Mouse (Mus musculus) adrenal gland (tissue): ENCODE data around the gene Iqcg.

Experiments used
- intact Hi-C: fragments of 180-260 bp; cut with DNase I; formaldehyde crosslinking; loops from one replicate; pipeline ENCODE4 v1.15.1; 2025
- microRNA-seq, 2 experiments: library from miRNA; unstranded; fragments of <30 nt; microRNA quantifications; one replicate each; pipeline ENCODE4; 2019

Gene Iqcg

GRCm38 (mm10) chr16:32984631-32985030, 71.4 kb downstream of the Iqcg start:
- intact Hi-C loops: loop anchor here (10.0 kb wide), 1 partner anchor 160 kb away; no protein-coding TSS in a partner anchor

GRCm38 (mm10) chr16:32981405-32981804, 74.6 kb downstream of the Iqcg start:
- intact Hi-C loops: loop anchor here (10.0 kb wide), 1 partner anchor 157 kb away; no protein-coding TSS in a partner anchor

DNA sequence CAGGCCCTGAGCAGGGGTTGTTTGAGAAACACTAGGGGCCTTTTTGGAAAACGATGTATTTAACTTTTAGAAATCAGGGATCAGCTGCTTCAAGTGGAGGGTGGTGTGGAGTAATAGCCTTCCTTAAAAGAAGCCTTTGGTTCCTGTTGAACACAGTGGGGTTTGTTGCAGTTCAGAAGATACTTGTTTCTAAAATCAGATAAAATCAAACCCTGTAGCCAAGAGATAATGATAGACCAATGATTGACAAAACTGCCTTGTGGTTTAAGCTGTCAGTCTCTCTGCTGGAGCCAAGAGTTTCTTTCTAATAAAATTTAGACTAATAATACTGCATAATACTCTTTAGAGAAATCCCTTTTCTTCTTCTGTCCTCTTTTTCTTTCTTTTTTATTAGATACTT, 75.8 kb downstream of the Iqcg start:
- intact Hi-C loops: loop anchor here (10.0 kb wide), 1 partner anchor 155 kb away; no protein-coding TSS in a partner anchor

GRCm38 (mm10) chr16:32973047-32973446, 83.0 kb downstream of the Iqcg start:
- intact Hi-C loops: no loop called here

DNA sequence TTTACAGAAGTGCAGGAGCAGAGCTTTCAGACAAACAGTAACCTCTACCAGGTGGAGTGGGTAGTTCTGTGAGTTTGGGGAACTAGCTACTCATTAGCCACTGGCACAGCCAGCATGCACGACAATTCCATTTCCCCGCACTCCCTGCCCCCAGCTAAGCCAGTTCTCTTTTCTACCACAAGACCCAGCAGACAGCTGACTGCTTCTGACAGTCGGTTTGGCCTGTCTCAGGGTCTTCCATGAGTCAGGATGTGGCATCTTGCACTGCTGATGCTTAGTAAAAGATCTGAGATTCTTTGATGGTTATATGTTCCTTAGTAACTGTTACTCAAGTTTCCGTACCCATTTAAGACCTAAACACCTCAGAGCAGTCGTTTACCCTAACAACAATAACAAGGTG, 83.5 kb downstream of the Iqcg start:
- intact Hi-C loops: no loop called here

Small RNA genes within 50 kb of the gene (microRNA-seq; reads per million reads assigned to microRNA genes)
- gene Gm22231 (0 reads per million in 2 experiments), gene Mir1947 (14.9 to 15.8 reads per million in 2 experiments)
